Mouse (Mus musculus) layer of hippocampus, postnatal 25 days (tissue): Measurements from ENCODE around the gene Lhx3. TPM values are rescaled to one million over a fixed set of nuclear protein-coding genes. Genes with fewer than 3 reads are reported as not detected.

Source experiments
- DNase-seq, 2 experiments: peaks; one replicate each; pipeline ENCODE4 v3.0.0; 2022; ENCODE audit warnings: mixed read lengths in 2 of 2, low spot score in 1 of 2; ENCODE audit errors: extremely low spot score in 1 of 2
- total RNA-seq, 2 experiments: library from RNA; stranded (reverse); gene quantifications; 2 replicates each; pipeline ENCODE4 v1.2.3; 2021

The Lhx3 gene
- not detected for total RNA-seq

DNA sequence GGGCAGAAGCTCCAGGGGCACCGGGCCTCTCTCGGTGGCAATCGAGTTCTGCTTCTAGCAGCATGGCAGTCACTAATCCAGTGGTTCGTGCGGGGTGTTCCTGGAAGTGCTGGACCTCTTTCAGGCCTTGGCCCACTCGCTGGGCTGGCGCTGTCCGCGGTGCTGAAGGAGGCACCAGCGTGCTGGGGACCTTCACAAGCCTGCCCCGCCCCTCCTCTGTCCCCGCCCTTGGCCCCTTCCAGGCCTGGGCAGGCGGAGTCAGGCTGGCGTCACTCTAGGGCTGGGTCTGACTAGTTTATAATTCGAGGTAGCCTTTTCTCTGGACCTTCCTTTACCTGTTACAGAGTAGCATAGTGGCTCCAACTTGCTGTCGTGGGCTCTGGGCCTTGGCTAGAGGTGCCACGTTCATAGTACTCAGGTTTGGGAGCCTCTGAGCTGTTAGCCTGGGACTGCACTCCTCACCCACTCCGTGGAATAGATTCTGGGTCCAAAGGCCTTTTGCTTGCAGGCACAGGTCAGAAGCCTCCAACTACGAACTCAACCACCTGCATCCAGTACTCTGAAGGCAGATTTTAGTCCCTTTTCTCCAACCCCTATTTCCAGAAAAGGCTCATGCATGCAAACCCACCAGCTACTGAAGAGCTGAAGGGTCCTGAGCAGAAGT lies at the start of gene Lhx3:
Lhx3 (minus strand) TSS at position 164 of the 664 bp plus-strand sequence.
- peak; percentile 25 to 72 for DNase-seq

DNA sequence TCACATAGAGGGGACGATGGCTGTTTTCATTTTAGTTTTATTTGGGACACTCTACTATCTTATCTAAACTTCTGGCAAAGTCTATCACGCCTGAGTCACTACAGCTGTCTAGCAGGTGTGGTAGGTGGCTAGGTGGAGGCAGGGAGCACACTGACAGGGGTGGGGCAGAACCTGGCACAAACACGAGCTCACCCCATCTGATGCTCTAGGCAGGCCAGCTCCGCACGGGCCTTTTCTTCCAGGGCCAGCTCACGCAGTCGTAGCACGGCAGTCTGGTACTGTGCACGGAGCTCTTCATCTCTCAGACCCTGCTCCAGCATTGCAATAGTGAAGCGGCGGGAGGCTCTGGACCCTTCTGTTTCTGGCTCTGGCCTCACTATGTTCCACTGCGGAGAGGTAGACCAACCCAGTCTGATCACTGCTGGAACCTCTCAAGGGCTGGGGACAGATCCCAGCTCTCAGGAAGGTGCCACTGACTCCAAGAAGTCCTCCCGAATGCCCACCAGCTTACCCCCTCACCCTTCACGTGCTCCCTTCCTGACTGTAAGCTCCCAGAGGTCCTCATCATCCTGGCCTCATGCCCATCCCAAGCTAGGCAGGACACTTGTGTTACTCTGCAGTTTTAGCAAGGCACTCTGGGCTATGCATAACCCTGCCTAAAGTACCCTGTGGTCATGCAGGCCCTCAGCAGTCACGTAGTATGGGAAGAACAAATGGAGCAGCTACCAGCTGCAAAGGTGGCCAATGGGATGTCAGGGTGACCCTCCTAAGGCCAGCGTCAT lies 49.4 kb upstream of the Lhx3 start:
- DNase-seq = no peak

DNA sequence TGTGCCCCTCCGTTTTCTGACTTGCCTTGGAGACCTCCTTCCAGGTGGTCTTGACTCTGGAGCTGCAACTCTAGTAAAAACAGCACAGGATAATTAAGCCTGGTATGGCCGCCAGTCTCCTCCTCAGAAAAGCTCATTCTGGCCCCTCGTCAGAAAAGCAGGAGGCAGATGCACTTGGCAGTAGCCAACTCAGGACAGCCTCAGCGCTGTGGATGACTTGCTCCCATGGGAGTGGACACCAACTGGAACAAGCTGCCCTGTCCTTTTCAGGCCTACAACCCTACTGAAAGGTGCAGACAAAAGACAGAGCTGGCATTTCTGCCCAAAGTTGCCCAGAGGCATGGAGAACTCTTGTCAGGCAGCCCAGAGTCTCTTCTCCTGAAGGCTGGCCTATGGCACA lies 46.7 kb upstream of the Lhx3 start:
- no peak for DNase-seq

DNA sequence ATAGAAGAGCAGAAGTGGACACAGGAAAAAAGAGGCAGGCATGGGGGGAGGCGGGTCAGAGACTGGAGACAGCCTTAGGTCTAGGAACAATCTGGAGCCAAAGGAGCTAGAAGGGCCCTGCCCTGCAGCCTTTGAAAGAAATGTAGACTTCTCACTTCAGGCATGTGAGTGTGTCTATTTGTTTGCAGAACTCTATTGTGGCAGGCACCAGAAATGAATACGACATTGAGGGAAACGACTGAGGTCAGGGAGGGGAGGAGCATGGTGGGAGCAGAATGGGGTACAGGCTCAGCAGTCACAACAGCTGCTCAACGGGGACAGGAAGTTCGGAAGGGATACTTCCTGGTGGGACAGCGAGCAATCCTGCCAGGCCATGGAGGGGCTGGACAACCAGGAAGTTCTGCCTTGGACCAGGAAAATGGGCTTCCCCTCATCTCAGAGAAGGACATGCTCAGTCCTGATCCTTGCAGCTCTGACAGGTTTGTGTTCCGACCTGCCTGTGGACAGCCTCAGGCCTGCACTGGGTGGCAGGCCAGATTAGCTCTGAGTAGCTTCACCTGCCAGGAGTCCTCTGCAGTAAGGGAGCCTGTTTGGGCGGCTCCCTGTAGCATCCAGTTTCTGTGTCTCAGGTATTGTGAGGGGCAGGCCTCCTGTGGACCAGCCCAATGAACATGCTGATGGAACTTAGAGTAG lies 44.6 kb upstream of the Lhx3 start:
- DNase-seq = no peak

DNA sequence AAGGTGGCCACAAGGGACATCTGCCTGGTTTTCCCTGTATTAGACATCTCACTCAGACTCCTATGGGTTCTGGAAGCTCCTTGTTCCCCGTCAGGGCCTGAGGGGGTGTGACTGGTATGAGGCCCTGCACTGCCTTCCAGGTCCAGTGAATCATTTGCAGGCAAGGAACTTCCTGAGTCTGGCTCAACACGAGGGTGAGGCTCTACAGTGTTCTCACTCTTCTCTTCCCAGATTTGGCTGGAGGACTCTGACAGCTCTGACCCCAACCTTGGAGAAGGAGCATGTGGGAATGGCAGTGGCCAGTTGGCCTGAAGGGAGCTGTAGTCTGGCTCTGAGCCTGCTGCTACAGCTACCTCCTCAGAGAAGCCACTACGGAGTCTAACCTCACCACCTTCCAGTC lies 39.4 kb upstream of the Lhx3 start:
- no peak for DNase-seq

DNA sequence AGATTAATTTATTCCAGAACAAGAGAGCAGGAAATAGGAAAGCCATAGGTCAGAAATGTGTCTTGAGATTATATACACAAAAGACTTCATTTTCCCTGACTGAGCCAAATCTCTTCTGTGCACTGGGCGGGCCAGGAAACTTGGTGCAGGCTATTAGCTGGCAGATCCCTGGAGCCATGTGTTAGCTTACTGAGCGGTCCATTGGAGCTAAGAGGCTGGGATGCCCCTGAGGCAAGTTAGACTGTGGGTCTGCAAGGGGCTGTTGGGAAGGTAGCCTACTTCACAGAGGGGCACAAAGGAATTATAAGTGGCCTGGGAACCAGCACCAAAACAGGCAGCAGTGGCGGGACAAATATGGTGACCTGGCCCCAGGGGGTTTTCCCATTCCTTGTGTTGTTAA lies 32.8 kb upstream of the Lhx3 start:
- no peak for DNase-seq

DNA sequence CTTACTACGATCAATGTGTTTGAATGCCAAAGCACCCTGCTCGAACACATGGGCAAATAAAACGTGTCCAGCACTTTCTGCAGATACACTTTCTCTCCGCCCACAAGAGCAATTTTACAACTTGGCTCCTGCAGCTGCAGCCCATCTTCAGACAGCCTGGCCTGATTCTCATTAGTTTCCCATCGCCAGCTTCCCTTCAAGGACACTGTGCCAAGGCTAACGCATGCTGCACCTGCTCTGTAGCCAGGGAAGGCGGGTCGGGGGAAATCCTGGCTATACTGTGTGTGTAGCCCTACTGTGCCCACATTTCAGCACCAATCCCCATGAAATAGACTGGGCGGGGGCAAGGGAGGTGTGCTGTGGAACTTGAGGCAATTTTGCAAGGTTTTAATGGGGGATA lies 32.2 kb upstream of the Lhx3 start:
- DNase-seq = no peak

DNA sequence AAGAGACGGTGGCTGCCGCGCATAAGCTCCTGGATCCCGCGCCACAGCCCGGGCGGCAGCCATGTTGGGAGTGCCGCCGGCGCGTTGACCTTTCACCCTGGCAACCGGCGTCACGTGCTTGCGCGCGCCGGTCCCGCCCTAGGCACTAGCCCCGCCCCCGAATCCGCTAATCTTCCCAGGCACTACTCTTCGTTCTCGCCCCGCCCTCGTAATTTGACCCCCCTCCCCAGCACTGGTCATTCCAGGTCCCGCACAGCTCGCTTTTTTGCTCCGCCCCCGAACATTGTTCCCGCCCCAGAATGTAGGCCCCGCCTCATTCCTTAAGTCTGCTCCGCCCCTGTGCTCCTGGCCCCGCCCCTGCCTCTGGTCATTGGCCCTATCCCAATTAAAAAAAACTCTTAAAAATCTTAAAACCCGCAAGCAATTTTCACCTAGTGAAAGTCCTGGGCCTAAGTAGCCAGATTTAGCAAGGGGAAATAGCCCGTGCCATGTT lies 29.2 kb upstream of the Lhx3 start, which contains the start of gene Qsox2:
Qsox2 (minus strand) TSS at position 236 of the 493 bp plus-strand sequence.
- DNase-seq = peak; percentile 77 to 78

DNA sequence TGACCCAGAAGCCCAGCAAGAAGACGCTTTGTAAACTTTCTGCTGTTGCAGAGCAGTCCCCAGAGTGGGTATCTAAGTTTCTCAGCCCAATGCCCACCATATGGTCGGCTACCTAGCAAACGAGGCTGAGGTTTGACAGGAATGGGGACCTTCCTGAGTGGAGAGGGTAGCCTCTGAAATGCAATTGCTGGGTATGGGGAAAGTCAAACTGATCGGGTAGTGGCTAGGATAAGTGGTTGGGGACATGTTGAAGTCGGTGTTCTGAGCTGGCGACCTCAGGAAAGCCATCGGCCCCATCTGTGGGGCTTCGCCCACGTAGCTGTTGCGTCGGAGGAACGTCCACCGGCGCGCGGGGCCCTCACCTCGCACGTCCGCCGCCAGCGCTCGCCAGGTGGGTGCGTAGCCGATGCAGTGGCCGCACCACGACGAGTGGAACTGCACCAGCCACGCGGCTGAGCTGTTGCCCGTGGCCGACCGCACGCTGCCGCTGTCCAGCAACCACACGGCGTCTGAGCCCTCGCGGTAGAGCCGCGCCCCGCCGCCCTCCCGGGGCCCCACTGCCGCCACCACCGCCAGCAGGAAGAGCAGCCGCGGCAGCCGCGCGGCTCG lies 28.7 kb upstream of the Lhx3 start:
- peak in 1 of 2 experiments; percentile 16 for DNase-seq

DNA sequence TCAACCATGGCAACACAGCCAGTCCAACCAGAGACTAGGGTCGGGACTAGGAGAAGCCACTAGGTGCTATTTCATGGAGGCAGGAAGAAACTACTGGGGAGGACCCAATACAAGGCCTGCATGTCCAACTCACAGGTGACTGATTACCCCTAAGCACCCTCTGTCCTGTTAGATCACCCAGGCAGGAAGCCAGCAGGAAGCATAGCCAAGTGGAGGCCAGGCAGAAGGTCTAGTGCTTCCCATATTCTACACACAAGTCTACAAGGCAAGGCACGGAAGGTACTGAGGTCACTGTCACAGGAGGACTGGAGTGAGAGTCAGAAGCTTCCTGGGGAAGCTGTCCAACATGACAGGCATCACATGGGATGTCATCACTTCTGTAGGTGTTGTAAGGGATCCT lies 26.7 kb upstream of the Lhx3 start:
- no peak for DNase-seq

DNA sequence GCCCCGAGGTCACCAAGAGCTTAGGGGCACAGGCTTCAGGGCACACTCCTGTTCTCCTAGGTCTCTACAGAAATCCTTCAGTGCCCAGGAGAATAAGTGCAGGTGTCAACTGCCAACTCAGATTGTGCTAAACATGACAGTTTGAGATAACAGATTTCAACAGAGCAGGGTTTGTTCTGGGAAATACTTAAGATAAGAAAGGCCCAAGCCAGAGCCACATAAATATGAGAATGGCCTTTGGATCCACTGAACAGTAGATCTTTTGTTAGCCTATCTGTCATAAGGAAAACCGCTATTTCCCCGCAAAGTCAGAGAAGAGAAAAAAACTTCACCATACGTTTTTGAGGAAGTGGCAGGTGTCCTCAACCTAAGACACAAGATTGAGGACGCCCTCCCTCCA lies 26.2 kb upstream of the Lhx3 start:
- DNase-seq = no peak

DNA sequence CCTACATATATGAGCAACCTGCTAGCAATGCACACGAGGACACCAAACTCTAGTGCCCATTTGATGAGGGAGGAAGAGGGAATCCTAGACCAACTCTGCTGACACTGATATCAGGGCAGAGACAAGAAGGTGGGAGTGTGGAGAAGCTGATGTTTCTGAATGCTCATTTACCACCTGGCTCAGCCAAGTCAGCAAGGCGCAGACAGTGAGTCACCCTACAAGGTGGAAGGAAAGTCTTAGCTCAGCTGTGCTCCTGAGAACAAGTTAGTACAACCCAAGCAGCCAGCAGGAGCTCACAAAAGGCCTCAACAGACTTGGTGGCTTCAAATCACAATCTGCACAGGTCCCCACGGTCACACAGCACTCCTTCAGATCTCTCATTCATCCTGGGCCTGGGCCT lies 23.3 kb upstream of the Lhx3 start:
- DNase-seq = no peak

DNA sequence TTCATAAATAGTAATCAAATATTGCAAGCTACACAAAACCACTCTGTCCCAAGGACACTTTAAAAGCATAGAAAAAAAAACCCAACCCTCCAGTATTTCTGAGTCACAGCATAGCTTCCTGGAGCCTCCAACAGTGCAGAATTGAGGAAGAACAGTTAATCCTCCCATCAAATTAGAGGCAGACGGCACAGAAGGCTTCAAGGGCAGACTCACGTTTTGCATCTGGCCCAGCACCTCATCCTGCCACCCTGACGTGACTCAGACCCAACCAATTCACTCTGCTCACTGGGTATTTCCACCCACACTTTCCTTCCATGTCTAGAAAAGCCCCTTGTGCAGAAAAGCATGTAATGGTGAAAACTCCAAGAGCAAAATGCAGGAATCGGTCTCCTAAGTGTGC lies 22.2 kb upstream of the Lhx3 start:
- DNase-seq = no peak

DNA sequence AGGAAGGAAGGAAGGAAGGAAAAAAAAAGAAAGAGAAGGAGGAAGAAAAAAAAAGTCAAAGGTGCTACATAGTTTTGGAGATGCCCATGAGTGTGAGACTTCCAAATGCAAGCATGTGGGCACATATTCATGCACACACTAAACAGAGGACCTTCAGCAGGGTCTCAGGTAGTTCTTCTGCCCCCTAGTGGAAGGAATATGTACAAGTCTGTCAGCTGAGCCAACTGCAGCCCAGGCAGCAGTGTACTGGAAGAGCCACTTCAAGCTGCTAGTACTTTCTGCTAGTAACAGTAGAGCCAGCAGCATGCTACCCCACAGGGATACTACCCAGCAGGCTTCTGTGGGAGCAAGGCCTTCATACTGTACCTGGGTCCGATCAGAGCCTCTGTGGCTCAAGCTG lies 19.7 kb upstream of the Lhx3 start:
- DNase-seq = peak in 1 of 2 experiments; percentile 11

DNA sequence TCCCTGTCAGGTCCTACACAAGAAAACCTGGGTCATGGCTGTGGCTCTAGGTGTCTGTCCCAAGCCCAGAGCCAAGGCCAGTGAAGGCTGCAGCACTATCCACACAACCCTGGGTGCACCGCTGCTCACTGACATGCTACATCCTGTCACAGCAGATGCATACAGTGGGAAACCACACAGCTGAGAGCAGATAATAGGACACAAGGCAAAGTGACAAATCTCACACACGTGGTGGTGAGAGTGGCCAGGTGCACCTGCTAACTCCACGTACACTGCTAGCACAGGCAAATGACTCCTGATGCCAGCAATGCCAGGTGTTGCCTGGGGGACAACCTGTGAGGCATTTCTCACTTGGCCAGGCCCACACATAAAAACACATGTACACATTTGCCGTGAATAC lies 17.2 kb upstream of the Lhx3 start:
- DNase-seq = no peak

DNA sequence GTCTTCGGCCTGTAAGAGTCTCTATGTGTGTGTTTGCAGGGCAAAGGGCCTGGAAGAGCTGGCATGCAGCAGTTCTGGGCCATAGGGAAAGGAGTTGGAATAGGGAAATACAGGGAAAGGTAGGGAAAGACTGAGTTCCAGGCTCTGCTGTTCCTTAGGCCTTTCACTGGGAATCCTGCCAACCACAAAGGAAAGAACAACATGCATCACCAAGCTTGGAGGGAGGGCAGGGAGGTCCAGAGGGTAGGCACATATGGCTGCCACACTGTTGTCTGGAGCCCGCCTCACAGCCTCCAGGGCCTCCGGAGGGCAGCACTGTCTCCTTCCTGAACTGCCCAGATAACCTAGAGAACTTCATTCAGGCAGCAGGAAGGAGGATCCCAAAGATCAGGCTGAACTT lies 15.9 kb upstream of the Lhx3 start:
- no peak for DNase-seq

DNA sequence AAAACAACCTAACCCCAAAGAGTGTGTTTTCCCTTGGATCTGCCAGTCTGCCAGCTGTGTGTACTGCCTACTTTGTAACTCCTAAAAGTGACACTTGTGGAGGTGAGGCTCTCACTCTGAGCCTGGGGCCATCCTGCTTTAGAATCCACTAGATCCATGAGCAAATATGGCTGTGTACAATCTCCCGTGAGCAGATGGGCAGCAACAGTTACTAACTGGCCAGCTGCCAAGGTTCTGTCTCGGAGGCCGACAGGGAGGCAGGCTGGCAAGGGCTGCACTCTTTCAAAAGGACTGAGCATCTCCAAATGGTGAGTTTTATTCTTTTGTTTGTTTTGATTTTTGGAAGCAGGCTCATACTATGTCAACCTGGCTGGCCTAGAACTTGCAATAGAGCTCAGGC lies 6.4 kb upstream of the Lhx3 start:
- DNase-seq = peak in 1 of 2 experiments; percentile 19

DNA sequence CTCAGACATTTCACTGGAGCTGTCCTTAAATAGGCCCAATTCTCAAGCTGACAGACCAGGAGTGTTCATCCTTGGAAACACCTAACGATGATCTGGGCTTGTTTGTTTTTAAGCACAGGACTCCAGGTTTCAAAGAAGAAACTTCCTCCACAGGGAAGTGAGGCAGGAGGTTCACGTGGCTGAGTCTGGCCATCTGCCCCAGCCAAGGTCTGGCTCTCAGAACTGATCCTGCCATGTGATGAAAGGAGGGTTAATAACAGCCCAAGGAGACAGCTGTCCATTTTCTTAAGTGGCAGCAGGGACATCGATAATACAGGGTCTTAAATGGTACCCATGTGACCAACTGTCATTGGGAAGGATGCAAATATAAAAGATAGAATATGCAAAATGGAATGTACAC lies 1.5 kb upstream of the Lhx3 start:
- no peak for DNase-seq

DNA sequence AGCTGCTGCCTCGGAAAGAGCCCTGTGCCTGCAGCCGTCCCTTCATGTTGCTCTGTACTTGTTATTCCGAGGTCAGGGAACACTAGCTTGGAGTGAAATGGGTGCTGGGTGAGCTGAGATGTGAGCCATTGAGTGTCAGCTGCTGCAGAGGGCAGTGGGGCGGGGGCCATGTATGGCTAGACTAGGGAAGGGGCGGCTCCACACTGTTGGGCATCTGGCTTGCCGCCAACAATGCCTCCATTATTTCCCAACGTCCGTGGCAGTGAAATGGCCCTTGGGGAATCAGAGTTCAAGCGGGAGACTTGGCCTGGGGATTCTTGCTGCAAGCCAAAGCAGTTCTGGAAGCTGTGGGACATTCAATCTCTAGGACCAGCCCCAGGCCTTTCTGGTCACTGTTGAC lies 530 bp downstream of the Lhx3 start:
- DNase-seq = no peak

DNA sequence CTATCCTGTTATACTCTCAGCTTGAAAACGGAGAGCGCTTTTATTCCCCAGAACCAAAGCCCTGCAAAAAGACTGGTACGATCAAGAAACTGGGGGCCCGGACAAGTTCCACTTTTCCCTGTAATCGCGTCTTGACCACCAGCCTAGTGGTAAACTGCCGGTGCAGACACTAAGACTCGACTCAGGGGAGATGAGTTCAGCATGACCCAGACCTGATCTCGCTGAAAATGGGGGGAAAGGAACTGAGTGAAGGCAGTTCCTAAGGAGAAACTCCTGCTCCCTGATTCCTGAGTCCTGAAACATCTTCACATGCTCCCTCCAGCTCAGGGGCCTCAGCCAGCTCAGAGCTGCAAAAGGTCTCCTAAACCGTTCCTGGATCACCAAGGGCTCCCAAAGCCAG lies 2.3 kb downstream of the Lhx3 start:
- DNase-seq = no peak

DNA sequence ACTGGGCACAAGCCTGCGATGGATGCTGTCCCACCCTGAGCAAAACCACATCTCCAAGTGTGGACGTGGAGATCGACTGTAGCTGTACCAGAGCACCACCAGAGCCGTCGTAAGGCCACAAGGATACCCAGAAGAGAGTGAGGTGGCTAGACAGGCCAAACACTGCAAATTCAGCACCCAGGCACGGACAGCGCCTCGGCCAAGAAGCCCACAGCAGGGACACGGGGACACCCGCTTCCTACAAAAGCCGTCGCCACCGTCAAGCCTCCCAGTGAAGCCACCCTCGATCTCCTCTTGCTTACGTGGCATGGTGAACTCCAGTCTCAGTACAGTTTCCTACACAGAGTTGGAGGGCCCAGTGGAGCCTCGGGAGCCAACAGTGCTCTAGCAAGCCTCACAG lies 3.0 kb downstream of the Lhx3 start:
- DNase-seq = peak in 1 of 2 experiments; percentile 20
